Mouse (Mus musculus) cerebellum, adult 11 months (tissue): ENCODE measurements around the gene Noa1.

ENCODE experiments used
- DNase-seq: peaks from one replicate; pipeline ENCODE4 v3.0.0; 2022

Noa1 gene

GRCm38 (mm10) chr5:77289686-77290085 is 20.2 kb downstream of the Noa1 start:
- DNase-seq, result no peak

- DNase-seq, result no peak
Measured at GRCm38 (mm10) chr5:77287901-77288300, 22.0 kb downstream of the Noa1 start.

GRCm38 (mm10) chr5:77286904-77287303 is 23.0 kb downstream of the Noa1 start:
- no peak for DNase-seq

GRCm38 (mm10) chr5:77285685-77286084 is 24.2 kb downstream of the Noa1 start:
- no peak for DNase-seq

GRCm38 (mm10) chr5:77282242-77282641 is 27.6 kb downstream of the Noa1 start:
- peak; percentile 16 for DNase-seq

- DNase-seq, result no peak
Measured at GRCm38 (mm10) chr5:77281518-77282174, 28.2 kb downstream of the Noa1 start.

- DNase-seq, result no peak
Measured at GRCm38 (mm10) chr5:77277204-77277603, 32.7 kb downstream of the Noa1 start.

GRCm38 (mm10) chr5:77275950-77276349 is 33.9 kb downstream of the Noa1 start:
- DNase-seq, result no peak

- DNase-seq, result no peak
Measured at GRCm38 (mm10) chr5:77273151-77273550, 36.7 kb downstream of the Noa1 start.

GRCm38 (mm10) chr5:77269399-77269798 is 40.5 kb downstream of the Noa1 start:
- no peak for DNase-seq

GRCm38 (mm10) chr5:77267957-77268624 is 41.8 kb downstream of the Noa1 start:
- no peak for DNase-seq

GRCm38 (mm10) chr5:77267441-77267840 is 42.4 kb downstream of the Noa1 start:
- no peak for DNase-seq

- no peak for DNase-seq
Measured at GRCm38 (mm10) chr5:77266886-77267401, 42.9 kb downstream of the Noa1 start.

- DNase-seq, result no peak
Measured at GRCm38 (mm10) chr5:77266066-77266885, 43.6 kb downstream of the Noa1 start.

- no peak for DNase-seq
Measured at GRCm38 (mm10) chr5:77265671-77266065, 44.2 kb downstream of the Noa1 start.

- DNase-seq, result peak; percentile 24
Measured at GRCm38 (mm10) chr5:77265081-77265670, 44.7 kb downstream of the Noa1 start, which contains the start of gene Rest. Gene Rest, plus strand, starts transcription at chr5:77265491.

GRCm38 (mm10) chr5:77262105-77262504 is 47.8 kb downstream of the Noa1 start:
- no peak for DNase-seq

GRCm38 (mm10) chr5:77261137-77261536 is 48.7 kb downstream of the Noa1 start:
- no peak for DNase-seq

- no peak for DNase-seq
Measured at GRCm38 (mm10) chr5:77260141-77260540, 49.7 kb downstream of the Noa1 start.

- DNase-seq, result no peak
Measured at GRCm38 (mm10) chr5:77259315-77259714, 50.6 kb downstream of the Noa1 start.

GRCm38 (mm10) chr5:77257603-77258002 is 52.3 kb downstream of the Noa1 start:
- DNase-seq, result no peak

- no peak for DNase-seq
Measured at GRCm38 (mm10) chr5:77254402-77254801, 55.5 kb downstream of the Noa1 start.

- no peak for DNase-seq
Measured at GRCm38 (mm10) chr5:77253154-77253553, 56.7 kb downstream of the Noa1 start.
